ENCODE assay signal across 8 mouse cellular contexts in the genomic region with DNA sequence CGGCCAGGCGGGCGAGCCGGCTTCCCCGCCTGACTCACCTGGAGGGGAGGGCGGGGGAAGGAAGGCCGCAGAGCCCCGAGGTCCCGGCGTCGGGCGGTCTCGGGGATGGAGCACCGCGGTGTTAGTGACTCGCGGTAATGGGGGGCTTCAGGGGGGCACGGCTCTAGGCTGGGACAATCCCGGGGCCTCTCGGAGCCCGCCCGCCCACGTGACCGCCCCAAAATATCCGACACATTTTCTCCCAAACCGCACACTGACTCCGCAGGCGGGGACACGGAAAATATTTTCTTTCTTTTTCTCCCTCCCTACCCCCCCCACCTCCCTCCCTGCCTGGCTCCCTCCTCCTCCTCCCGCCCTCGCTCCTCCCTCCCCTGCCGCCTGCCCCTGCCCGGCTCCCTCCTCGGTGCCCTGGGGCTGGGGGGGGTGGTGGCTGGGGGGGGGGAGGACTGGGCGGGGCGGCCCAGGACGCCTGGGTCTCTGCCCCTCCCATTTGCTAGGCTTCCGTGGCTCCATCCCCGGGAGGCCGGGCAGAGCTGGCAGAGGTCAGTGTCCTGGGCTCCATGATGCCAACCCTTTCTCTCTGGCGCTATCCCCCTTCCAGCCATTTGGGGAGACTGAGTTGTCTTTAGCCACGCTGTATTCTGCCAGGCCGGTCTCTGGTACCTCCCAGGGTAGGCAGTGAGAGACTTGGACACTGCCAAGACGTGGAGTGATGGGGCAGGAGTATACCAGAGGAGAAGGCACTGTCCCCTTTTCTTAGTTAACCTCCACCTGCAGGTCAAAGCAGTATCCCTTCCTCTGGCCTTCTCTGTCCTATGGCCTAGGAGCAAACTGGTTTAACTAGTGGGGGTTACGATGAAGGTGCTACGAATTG. TPM values are rescaled to one million over a fixed set of nuclear protein-coding genes. Genes with fewer than 3 reads are reported as not detected.
A peak's percentile ranks its signal among the peaks of the same experiment; 100 is the strongest.
DNase-seq lines count a peak whose midpoint lies in the region; ATAC-seq and TF ChIP-seq lines count a peak whose summit lies in the region.

A gene (minus strand): TSS at position 316 of the 874 bp plus-strand sequence.

- H3K4me2 ChIP-seq in heart, embryonic 14.5 days (ENCODE audit: low read length), result peak within 1 kb of the TSS; percentile 81

- H3K27ac ChIP-seq in heart, embryonic 14.5 days (replicated peaks in 1 of 2; ENCODE audit: control insufficient read depth in 1 of 2, insufficient read depth in 1 of 2, low read depth in 2 of 2, low read length in 2 of 2), result peak within 1 kb of the TSS; percentile 37 to 40; a peak in 3 of 4 replicates

- in situ Hi-C loops in Patski (cut with MboI; ENCODE audit: low pct_unique_long_range_greater_than_20kb), result no loop called here

- 1% methylated on average over 36 of the region's 46 CpGs for WGBS in heart, embryonic 14.5 days

- TF ChIP-seq CTCF in Patski (IDR thresholded peaks at IDR 0.05), result no peak

- H3K9me3 ChIP-seq in heart, embryonic 14.5 days (ENCODE audit: control insufficient read depth, low read length), result no peaks in the 10 kb centered on the region

- peak within 1 kb of the TSS; percentile 50 to 51 for H3K4me3 ChIP-seq in heart, embryonic 14.5 days (ENCODE audit: control insufficient read depth in 1 of 2, insufficient read depth in 1 of 2, low read depth in 1 of 2, low read length in 2 of 2)

- peaks cover 0 to 12% of the 10 kb centered on the region in 2 experiments; a peak in 2 of 4 replicates for H3K4me1 ChIP-seq in heart, embryonic 14.5 days (ENCODE audit: control insufficient read depth in 2 of 2, insufficient read depth in 2 of 2, low read length in 2 of 2)

- CTCF ChIA-PET in Patski (lab: Charles Lee), result no interaction called here

- peak; percentile 66 for DNase-seq in embryo, embryonic 11 days
- DNase-seq in embryo, embryonic 9.5 days (ENCODE audit: extremely low spot score), result no peak
- DNase-seq in Patski (ENCODE audit: low read depth, low spot score), result no peak
- DNase-seq in kidney, postnatal 10 days, result peak; percentile 73
- peak; percentile 79 for DNase-seq in lung, postnatal 10 days
- DNase-seq in retina, embryonic 14.5 days (ENCODE audit: low spot score), result peak; percentile 27

- H3K9ac ChIP-seq in heart, embryonic 14.5 days (ENCODE audit: low read length), result peak within 1 kb of the TSS; percentile 67

- H3K27me3 ChIP-seq in Patski, result no peaks in the 10 kb centered on the region
- peaks cover 55% of the 10 kb centered on the region for H3K27me3 ChIP-seq in heart, embryonic 14.5 days (ENCODE audit: control insufficient read depth, insufficient read depth, low read length)

- H3K36me3 ChIP-seq in heart, embryonic 14.5 days (ENCODE audit: control insufficient read depth, insufficient read depth, low read length), result no peaks in the 10 kb centered on the region

- POLR2A ChIA-PET in Patski (lab: Charles Lee), result interaction anchor here (0.9 to 2.0 kb wide), 2 partner anchors 9 to 21 kb away, joined by 4 to 6 read pairs; no protein-coding TSS in a partner anchor

- peak; percentile 68 for ATAC-seq in Patski
- ATAC-seq in common myeloid progenitor, adult 5-6 weeks (replicated peaks; ENCODE audit: low read depth, poor library complexity, severe bottlenecking), result peak; percentile 30; the same call in 1 of the 2 replicates
- peak; percentile 41 for ATAC-seq in heart, embryonic 14.5 days (ENCODE audit: insufficient number of reproducible peaks, insufficient read depth, low FRiP score, low read depth)

RNA-seq across cellular contexts. Expression of the gene that starts here (rescaled TPM):
- 32.0 TPM for polyA plus RNA-seq in Patski (2021)
- total RNA-seq in common myeloid progenitor, adult 5-6 weeks (2017), result 1.2 and 3.9 TPM in 2 replicates
- 6.7 and 7.6 TPM in 2 replicates for polyA plus RNA-seq in heart, embryonic 14.5 days (2014; fragmentation: Nextera tagmentation; extraction: Ambion mirVana)

Comparison
In these comparisons a context has a peak if more than half of its experiments do, and no peak if none do; other contexts are left out.
1. DNase-seq: peak in embryo, embryonic 11 days (single experiment), kidney, postnatal 10 days (single experiment), lung, postnatal 10 days (single experiment) and retina, embryonic 14.5 days (single experiment); none in embryo, embryonic 9.5 days (single experiment) and Patski (single experiment).
2. Peak in every context shown above with its lines, with median percentiles within 50 percentile points of each other: ATAC-seq.